In genomic region chr8:111513446-111513845, GRCm38 (mm10) we compare ENCODE assay signal across 24 mouse cellular contexts. TPM values are rescaled to one million over a fixed set of nuclear protein-coding genes. Genes with fewer than 3 reads are reported as not detected.
DNase-seq lines count a peak whose midpoint lies in the region; ATAC-seq lines count a peak whose summit lies in the region.
"Had no signal": no experiment of that assay in that cellular context is flagged by ENCODE, and none has a peak within 500 bp of the region (broad histone marks: within the 10 kb centered on the region; RNA-seq: fewer than 3 reads in every experiment).

No protein-coding gene starts in this region.

- no peak overlapping the region for H3K27ac ChIP-seq in embryonic facial prominence, embryonic 13.5 days
- H3K27ac ChIP-seq in embryonic facial prominence, embryonic 10.5 days (replicated peaks), result no peak overlapping the region
- 0 out of 2 replicates have a peak overlapping the region, but pooled peaks have one; percentile 38 for H3K27ac ChIP-seq in midbrain, embryonic 15.5 days
- H3K27ac ChIP-seq in midbrain, embryonic 13.5 days, result no peak overlapping the region
- no peak overlapping the region for H3K27ac ChIP-seq in forebrain, embryonic 10.5 days
- H3K27ac ChIP-seq: hindbrain, embryonic 14.5 days; liver, embryonic 15.5 days; stomach, embryonic 15.5 days had no signal

- peak overlapping the region; percentile 27; the same call in 1 of the 2 replicates for H3K9ac ChIP-seq in embryonic facial prominence, embryonic 13.5 days
- no peak overlapping the region for H3K9ac ChIP-seq in midbrain, embryonic 15.5 days
- H3K9ac ChIP-seq in midbrain, embryonic 13.5 days (replicated peaks), result no peak overlapping the region
- H3K9ac ChIP-seq: hindbrain, embryonic 14.5 days; liver, embryonic 15.5 days; lung, embryonic 14.5 days; stomach, embryonic 15.5 days had no signal

- H3K4me1 ChIP-seq in embryonic facial prominence, embryonic 13.5 days, result 0 out of 2 replicates have a peak, but pooled peaks cover 9% of the 10 kb centered on the region
- H3K4me1 ChIP-seq in embryonic facial prominence, embryonic 10.5 days, result peaks cover 7% of the 10 kb centered on the region
- peaks cover 5% of the 10 kb centered on the region; the same call in 1 of the 2 replicates for H3K4me1 ChIP-seq in midbrain, embryonic 15.5 days
- peaks cover 9% of the 10 kb centered on the region for H3K4me1 ChIP-seq in midbrain, embryonic 13.5 days (replicated peaks)
- H3K4me1 ChIP-seq in forebrain, embryonic 10.5 days, result no peaks in the 10 kb centered on the region
- H3K4me1 ChIP-seq: stomach, embryonic 15.5 days had no signal

- no peak overlapping the region for H3K4me2 ChIP-seq in embryonic facial prominence, embryonic 13.5 days
- no peak overlapping the region for H3K4me2 ChIP-seq in midbrain, embryonic 15.5 days
- no peak overlapping the region for H3K4me2 ChIP-seq in midbrain, embryonic 13.5 days (replicated peaks)
- H3K4me2 ChIP-seq: heart, embryonic 11.5 days; hindbrain, embryonic 14.5 days; liver, embryonic 15.5 days; lung, embryonic 14.5 days; stomach, embryonic 15.5 days had no signal

- H3K9me3 ChIP-seq in embryonic facial prominence, embryonic 13.5 days, result no peaks in the 10 kb centered on the region
- no peaks in the 10 kb centered on the region for H3K9me3 ChIP-seq in embryonic facial prominence, embryonic 10.5 days
- no peaks in the 10 kb centered on the region for H3K9me3 ChIP-seq in midbrain, embryonic 15.5 days
- H3K9me3 ChIP-seq in midbrain, embryonic 13.5 days, result no peaks in the 10 kb centered on the region
- H3K9me3 ChIP-seq in forebrain, embryonic 10.5 days, result no peaks in the 10 kb centered on the region; the same call in 1 of the 2 replicates
- H3K9me3 ChIP-seq: liver, embryonic 15.5 days; stomach, embryonic 15.5 days had no signal

- H3K36me3 ChIP-seq in embryonic facial prominence, embryonic 13.5 days, result peaks cover 7% of the 10 kb centered on the region; the same call in 1 of the 2 replicates
- H3K36me3 ChIP-seq in embryonic facial prominence, embryonic 10.5 days (replicated peaks), result peaks cover 14% of the 10 kb centered on the region
- no peaks in the 10 kb centered on the region for H3K36me3 ChIP-seq in midbrain, embryonic 15.5 days (replicated peaks)
- no peaks in the 10 kb centered on the region for H3K36me3 ChIP-seq in midbrain, embryonic 13.5 days
- H3K36me3 ChIP-seq in forebrain, embryonic 10.5 days (replicated peaks), result peaks cover 11% of the 10 kb centered on the region
- H3K36me3 ChIP-seq: stomach, embryonic 15.5 days had no signal

- WGBS in embryonic facial prominence, embryonic 13.5 days, result 74% methylated on average over 8 of the region's 8 CpGs
- WGBS in embryonic facial prominence, embryonic 10.5 days, result 82% methylated on average over 8 of the region's 8 CpGs
- 75% methylated on average over 8 of the region's 8 CpGs for WGBS in midbrain, embryonic 15.5 days
- 78% methylated on average over 8 of the region's 8 CpGs for WGBS in midbrain, embryonic 13.5 days
- 83% methylated on average over 8 of the region's 8 CpGs for WGBS in forebrain, embryonic 10.5 days

- no peak for DNase-seq in embryonic facial prominence, embryonic 10.5 days (ENCODE audit: low spot score)
- peak; percentile 59 to 69 for DNase-seq in cerebellum, postnatal 10 days
- DNase-seq in Muller cell, postnatal 12 days (ENCODE audit: inconsistent ontology term), result no peak
- no peak for DNase-seq in forebrain, embryonic 10.5 days (ENCODE audit: extremely low spot score, low spot score)
- DNase-seq: adrenal gland, postnatal 10 days; heart, adult 18-20 months; heart, postnatal 4 days; kidney, adult 9 months; kidney, postnatal 10 days; layer of hippocampus, adult 9-11 months; lung, embryonic 14.5 days; lung, postnatal 14 days; right cerebral cortex, postnatal 25 days had no signal

- H3K27me3 ChIP-seq in embryonic facial prominence, embryonic 13.5 days, result no peaks in the 10 kb centered on the region
- H3K27me3 ChIP-seq in embryonic facial prominence, embryonic 10.5 days (replicated peaks; ENCODE audit: low read depth, poor library complexity, severe bottlenecking), result no peaks in the 10 kb centered on the region
- H3K27me3 ChIP-seq in midbrain, embryonic 15.5 days (replicated peaks), result no peaks in the 10 kb centered on the region
- H3K27me3 ChIP-seq in midbrain, embryonic 13.5 days, result no peaks in the 10 kb centered on the region
- no peaks in the 10 kb centered on the region for H3K27me3 ChIP-seq in forebrain, embryonic 10.5 days (ENCODE audit: poor library complexity, severe bottlenecking)
- H3K27me3 ChIP-seq: liver, embryonic 15.5 days; stomach, embryonic 15.5 days had no signal

- H3K4me3 ChIP-seq in embryonic facial prominence, embryonic 13.5 days, result no peak overlapping the region
- H3K4me3 ChIP-seq in embryonic facial prominence, embryonic 10.5 days, result no peak overlapping the region
- H3K4me3 ChIP-seq in midbrain, embryonic 15.5 days, result no peak overlapping the region
- H3K4me3 ChIP-seq in midbrain, embryonic 13.5 days (replicated peaks), result no peak overlapping the region
- H3K4me3 ChIP-seq in forebrain, embryonic 10.5 days, result no peak overlapping the region
- H3K4me3 ChIP-seq: liver, embryonic 15.5 days; stomach, embryonic 15.5 days had no signal

- ATAC-seq in embryonic facial prominence, embryonic 13.5 days (ENCODE audit: insufficient number of reproducible peaks, insufficient read depth, low FRiP score, low TSS enrichment, low read depth), result no peak
- no peak for ATAC-seq in midbrain, embryonic 15.5 days (replicated peaks)
- ATAC-seq in midbrain, embryonic 13.5 days, result no peak
- ATAC-seq: CD4-positive, CD25-positive, alpha-beta regulatory T cell, adult 4 months; forebrain, embryonic 16.5 days; intestine, postnatal 0 days; midbrain, embryonic 16.5 days had no signal

RNA-seq across cellular contexts. Expression of gene Wdr59, which starts 8.4 kb away (rescaled TPM):
- polyA plus RNA-seq in embryonic facial prominence, embryonic 13.5 days (2015; fragmentation: Nextera tagmentation; extraction: Ambion mirVana), result 8.0 and 9.6 TPM in 2 replicates
- 5.4 and 6.6 TPM in 2 replicates for polyA plus RNA-seq in embryonic facial prominence, embryonic 10.5 days (2016; fragmentation: Nextera tagmentation; extraction: Ambion mirVana)
- polyA plus RNA-seq in midbrain, embryonic 15.5 days (2015; fragmentation: Nextera tagmentation; extraction: Ambion mirVana), result 6.8 and 8.3 TPM in 2 replicates
- polyA plus RNA-seq in midbrain, embryonic 13.5 days (2015; fragmentation: Nextera tagmentation; extraction: Ambion mirVana), result 6.7 TPM in 2 replicates
- 5.0 and 5.7 TPM in 2 replicates for polyA plus RNA-seq in forebrain, embryonic 10.5 days (2016; fragmentation: Nextera tagmentation; extraction: Ambion mirVana)

RNA-seq across cellular contexts. Expression of gene Znrf1, which starts 22.5 kb away (rescaled TPM):
- polyA plus RNA-seq in embryonic facial prominence, embryonic 13.5 days (2015; fragmentation: Nextera tagmentation; extraction: Ambion mirVana), result 36.2 and 51.5 TPM in 2 replicates
- 32.0 and 36.3 TPM in 2 replicates for polyA plus RNA-seq in embryonic facial prominence, embryonic 10.5 days (2016; fragmentation: Nextera tagmentation; extraction: Ambion mirVana)
- 106 and 119 TPM in 2 replicates for polyA plus RNA-seq in midbrain, embryonic 15.5 days (2015; fragmentation: Nextera tagmentation; extraction: Ambion mirVana)
- 62.4 and 80.7 TPM in 2 replicates for polyA plus RNA-seq in midbrain, embryonic 13.5 days (2015; fragmentation: Nextera tagmentation; extraction: Ambion mirVana)
- 22.8 and 25.3 TPM in 2 replicates for polyA plus RNA-seq in forebrain, embryonic 10.5 days (2016; fragmentation: Nextera tagmentation; extraction: Ambion mirVana)

Comparison
In these comparisons a context has a peak if more than half of its experiments do, and no peak if none do; other contexts are left out.
1. DNase-seq: peak in cerebellum, postnatal 10 days (2 of 2); none in embryonic facial prominence, embryonic 10.5 days (single experiment), Muller cell, postnatal 12 days (single experiment) and forebrain, embryonic 10.5 days (single experiment).